Mouse (Mus musculus): ENCODE data around the gene Grm5.

DNA sequence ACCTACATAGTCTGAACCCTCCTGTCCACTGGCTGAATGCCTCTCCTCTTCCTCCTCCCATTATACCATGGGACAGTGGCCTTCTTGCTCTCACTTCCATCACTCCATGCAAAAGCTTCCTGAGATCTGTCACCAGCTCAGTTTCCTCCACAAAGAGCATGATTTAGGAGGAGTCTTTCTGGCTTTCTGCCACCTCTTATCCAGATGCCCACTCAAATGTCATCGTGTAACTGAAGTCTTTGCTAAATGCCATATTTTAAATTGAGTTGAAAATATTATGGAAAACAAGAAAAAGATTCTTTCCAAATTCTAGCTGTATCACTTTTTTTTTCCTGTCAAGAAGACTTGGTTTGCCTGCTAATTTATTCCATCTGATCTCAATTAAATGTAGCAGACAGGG, 132.4 kb downstream of the Grm5 start:
- TF ChIP-seq EP300 (IDR thresholded peaks at IDR 0.05; ENCODE audit: low read depth) (no peak), CTCF (IDR thresholded peaks at IDR 0.05; ENCODE audit: low read depth) (no peak)
